Mouse (Mus musculus) c-Kit-positive CD71-negative TER-119-negative erythroid progenitor cells, embryonic 14.5 days (primary cell): ENCODE data around the gene Zglp1.

Experiments
- DNase-seq: peaks from one replicate; pipeline ENCODE4 v3.0.0-alpha.2; 2013; ENCODE audit warnings: low read depth

The Zglp1 gene

GRCm38 (mm10) chr9:21067006-21067684 is at the start of gene Zglp1:
Gene Zglp1 (minus strand): TSS chr9:21067093.
- no peak for DNase-seq

GRCm38 (mm10) chr9:21115105-21115504 is 48.2 kb upstream of the Zglp1 start:
- DNase-seq: no peak

GRCm38 (mm10) chr9:21114190-21114589 is 47.3 kb upstream of the Zglp1 start:
- DNase-seq: no peak

GRCm38 (mm10) chr9:21113751-21114150 is 46.9 kb upstream of the Zglp1 start:
- DNase-seq: no peak

DNA sequence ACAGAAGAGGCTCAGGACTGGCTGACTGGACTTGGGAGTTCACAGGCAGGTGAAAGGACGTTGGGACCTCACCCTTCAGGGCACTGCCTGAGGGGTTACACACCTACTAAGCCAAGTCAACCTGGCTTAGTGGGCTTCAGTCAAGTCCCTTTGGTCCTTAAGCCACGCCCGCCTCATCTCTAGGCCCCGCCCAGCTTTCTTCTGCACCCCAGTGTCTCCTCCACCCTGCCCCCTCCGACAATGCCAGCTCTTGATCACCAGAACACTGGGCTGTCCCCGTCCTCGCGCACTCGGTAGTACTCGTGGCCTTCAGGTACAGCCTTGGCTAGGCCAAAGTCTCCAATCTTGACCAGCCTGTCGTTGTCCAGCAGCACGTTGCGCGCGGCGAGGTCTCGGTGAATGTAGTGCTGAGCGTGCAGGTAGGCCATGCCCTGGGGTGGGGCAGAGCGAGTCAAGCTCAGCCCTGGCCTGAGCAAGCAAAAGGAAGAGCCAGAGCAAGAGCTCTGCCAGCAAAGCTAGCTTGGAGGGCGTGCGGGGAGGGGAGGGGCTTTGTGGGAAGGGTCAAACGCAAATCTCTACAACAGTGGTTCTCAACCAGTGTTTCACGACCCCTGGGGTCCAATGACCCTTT is 40.8 kb upstream of the Zglp1 start:
- no peak for DNase-seq

DNA sequence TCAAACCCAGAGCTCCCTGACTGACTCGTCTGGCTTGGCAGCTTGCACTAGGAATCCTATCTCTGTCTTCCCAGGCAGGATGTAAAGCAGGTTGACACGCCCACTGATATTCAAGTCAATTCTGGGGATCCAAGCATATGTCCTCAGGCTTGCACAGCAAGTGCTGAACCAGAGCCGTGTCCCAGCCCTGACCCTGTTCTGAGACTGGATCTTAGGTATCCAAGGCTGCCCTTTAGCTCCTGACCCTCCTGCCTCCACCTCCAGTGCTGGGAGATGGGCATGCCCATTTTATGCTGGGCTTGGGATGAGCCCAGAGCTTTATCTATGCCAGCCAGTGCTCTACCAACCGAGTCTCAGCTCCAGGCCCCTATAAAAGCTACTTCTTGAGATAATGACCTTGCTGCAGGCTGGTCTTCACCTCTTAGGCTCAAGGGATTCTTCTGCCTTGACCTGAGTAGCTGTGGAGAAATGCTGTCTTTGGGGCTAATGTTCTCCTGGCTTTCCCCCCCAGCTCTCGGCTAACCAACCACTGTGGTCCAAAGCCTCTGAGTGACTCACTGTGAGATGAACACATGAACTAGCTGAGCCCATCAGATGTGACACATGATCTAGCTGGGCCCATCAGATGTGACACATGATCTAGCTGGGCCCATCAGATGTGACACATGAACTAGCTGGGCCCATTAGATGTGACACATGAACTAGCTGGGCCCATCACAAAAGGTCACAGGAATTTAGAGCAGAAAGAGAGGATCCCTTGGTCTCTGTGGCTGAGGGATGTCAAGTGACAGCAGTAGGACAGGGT is 39.1 kb upstream of the Zglp1 start:
- DNase-seq: no peak

DNA sequence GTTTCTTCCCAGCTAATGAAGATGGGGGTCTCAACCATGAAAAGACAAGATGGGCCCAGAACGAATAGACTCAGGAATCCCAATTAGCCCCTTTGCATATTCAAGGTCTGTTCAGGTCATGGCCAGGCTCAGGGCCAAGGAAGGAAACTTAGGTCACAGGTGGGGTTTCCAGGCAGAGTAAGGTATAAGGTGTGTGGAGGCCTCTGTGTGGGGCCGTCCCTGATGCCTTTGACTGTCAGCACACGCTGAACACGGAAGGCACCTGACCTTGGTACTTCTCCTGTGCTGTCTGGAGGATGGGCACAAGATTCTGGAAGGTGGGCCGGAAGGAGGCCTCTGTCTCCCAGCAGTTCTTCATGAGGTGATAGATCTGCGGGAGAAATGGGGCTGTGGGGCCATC is 37.9 kb upstream of the Zglp1 start:
- DNase-seq: no peak

DNA sequence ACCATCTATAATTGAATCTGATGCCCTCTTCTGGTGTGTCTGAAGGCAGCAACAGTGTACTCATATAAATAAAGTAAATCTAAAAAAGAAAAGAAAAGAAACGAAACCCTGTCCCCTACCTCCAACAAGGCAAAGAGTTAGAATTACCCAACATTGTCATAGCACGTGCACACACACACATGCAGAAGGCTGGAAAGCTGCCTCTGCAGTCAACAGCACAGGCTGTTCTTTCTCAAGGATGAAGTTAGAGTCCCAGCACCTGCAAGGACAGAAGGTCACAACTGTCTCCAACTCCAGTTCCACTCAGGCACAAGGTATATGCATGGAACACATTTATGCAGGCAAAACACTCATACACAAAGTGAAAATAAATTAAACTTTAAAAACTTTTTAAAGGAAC is 35.2 kb upstream of the Zglp1 start:
- DNase-seq: no peak

DNA sequence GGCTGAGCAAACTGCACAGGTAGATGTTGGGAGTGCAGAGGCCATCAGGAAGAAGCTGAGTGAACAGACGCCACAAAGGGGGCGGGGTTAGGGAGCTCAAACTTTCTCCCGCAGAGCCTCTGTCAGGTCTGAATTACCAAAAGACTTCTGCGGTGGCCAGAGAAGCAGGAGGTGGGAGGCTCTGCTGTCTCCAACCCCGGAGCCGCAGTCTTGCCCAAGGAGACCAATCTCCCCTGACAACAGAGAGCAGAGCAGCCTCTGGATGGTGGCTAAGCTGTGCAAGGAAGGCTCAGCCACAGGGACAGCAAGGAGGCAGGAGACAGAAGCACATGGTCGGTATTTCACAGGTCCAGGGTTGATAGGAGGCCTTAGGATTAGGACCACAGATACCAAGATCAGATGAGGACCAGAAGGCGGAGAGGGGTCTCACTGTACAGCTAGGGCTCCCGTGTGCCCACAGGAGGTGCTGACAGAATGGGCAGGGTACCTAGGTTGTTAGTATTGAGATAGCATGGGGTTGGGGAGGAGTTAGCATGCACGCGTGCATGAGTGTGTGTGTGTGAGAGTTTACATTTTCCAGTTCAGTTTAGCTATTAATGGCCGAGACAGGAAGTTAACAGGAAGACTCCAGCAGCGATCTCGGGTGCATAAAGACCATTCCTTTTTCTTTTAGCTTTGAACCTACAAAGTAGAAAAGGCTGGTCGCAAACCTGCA is 33.7 kb upstream of the Zglp1 start:
- no peak for DNase-seq

DNA sequence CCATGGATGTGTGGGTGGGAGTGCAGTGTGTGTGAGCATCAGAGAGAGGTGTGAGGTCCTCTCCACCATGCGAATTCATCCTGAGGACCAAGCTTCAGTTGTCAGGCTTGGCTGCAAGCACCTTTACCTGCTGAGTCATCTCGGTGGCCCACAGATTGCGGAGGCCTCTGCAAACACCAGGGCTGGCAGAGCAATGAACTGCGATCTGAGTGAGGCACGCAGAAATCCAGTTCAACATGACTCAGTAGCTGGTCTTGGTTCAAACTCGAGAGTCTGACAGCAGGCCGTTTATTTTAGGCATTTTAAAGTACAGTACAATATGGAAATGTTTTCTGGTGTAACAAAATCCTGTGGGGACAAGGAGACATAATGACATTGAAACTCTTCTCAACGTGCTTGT is 30.9 kb upstream of the Zglp1 start:
- no peak for DNase-seq

GRCm38 (mm10) chr9:21095958-21096357 is 29.1 kb upstream of the Zglp1 start:
- DNase-seq: no peak

- no peak for DNase-seq
Observed at GRCm38 (mm10) chr9:21093423-21093822, 26.5 kb upstream of the Zglp1 start.

- DNase-seq: peak; percentile 97
Observed at GRCm38 (mm10) chr9:21091707-21092320, 24.9 kb upstream of the Zglp1 start, which contains the start of the genes Gm38431 and Raver1. Gene Gm38431 (minus strand): TSS chr9:21091997. Gene Raver1 (minus strand): TSS chr9:21092008.

- DNase-seq: no peak
Observed at GRCm38 (mm10) chr9:21090972-21091706, 24.2 kb upstream of the Zglp1 start.

GRCm38 (mm10) chr9:21090537-21090936 is 23.6 kb upstream of the Zglp1 start:
- no peak for DNase-seq

GRCm38 (mm10) chr9:21083324-21083723 is 16.4 kb upstream of the Zglp1 start:
- no peak for DNase-seq

GRCm38 (mm10) chr9:21081127-21081526 is 14.2 kb upstream of the Zglp1 start:
- no peak for DNase-seq

DNA sequence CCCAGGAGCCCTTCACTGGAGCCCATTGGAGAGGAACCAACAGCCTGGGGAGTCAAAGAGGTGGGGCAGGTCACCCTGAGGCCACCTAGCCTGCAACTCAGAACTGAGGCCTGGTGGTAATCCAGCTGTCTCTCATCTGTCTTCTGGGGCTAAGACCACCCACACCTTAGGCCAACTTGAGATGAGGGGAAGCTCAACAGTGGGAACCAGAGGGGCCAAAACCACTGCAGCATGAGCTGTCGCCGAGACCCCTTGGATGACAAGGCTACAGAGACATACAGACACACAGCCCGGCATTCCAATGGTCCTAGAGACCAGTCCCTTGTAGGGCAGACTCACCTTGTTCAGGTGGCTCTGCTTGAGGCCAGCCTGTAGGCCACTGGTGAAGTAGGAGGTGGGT is 8.7 kb upstream of the Zglp1 start:
- no peak for DNase-seq

- no peak for DNase-seq
Observed at GRCm38 (mm10) chr9:21074173-21074572, 7.3 kb upstream of the Zglp1 start.

GRCm38 (mm10) chr9:21073044-21073840 is 6.3 kb upstream of the Zglp1 start, which contains the start of the genes Gm49373 and Fdx1l:
Gene Gm49373 (minus strand): TSS chr9:21073096.
Gene Fdx1l (minus strand): TSS chr9:21073614.
- DNase-seq: peak; percentile 73
